Mouse (Mus musculus): ENCODE measurements around the gene Chgb. TPM values are rescaled to one million over a fixed set of nuclear protein-coding genes. Genes with fewer than 3 reads are reported as not detected.

The Chgb gene
- polyA plus RNA-seq, 1 experiment from 2014 or later: 0.34 TPM

DNA sequence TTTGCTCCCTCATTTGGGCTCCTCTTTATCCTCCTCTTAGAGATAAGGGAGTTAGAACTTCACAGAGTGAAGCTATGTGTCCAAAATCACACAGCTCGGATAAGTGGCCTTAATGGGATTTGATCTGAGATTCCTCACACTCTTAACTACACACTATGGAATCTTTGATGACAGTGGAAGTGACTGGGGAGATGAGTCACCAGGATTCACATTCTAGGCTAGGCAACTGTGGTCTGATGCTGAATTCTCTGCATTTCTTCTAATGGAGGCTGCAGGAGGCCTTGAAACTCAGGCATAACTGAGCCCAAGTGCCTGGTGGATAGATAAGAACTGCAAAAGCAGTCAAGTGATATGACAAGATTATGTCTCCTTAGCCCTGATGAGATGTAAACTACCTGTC lies 10.3 kb upstream of the Chgb start:
- no peak overlapping the region for H3K4me3 ChIP-seq
- WGBS: 23% methylated on average over 1 of the region's 1 CpGs
- DNase-seq (ENCODE audit: low spot score): no peak
- H3K4me1 ChIP-seq: no peaks in the 10 kb centered on the region
- H3K9me3 ChIP-seq: no peaks in the 10 kb centered on the region
- H3K27me3 ChIP-seq (ENCODE audit: insufficient read depth, poor library complexity, severe bottlenecking): no peaks in the 10 kb centered on the region
- H3K36me3 ChIP-seq: no peaks in the 10 kb centered on the region
- H3K27ac ChIP-seq: no peak overlapping the region

DNA sequence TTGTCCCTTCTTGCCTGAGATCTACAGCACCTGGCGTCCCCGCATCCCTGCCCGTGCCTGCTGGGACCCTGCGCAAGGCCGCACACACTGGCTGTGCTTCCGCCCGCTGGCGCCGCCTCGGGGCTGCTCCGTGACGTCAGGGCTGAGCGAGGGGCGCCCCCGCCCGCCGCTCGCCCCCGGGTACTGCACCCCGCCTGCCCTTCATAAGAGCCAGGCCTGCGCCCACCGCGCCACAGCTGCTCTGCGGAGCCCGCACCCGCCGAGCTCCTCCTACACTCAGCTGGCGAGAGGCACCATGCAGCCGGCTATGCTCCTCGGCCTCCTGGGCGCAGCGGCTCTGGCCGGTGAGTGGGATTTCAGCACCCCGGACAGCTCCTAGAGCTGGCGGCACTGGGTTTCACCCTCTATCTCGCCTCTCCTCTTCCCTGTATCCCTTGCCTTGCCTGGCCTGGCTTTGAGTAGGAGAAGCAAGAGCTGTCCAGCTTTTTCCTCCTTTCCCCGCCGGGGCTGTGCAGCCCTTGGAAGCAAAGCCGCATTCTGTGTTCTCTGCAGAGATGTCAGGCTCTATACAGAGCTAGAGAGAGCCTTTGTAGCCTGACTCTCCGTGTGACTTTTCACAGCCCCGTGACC lies 476 bp downstream of the Chgb start:
- no peaks in the 10 kb centered on the region for H3K9me3 ChIP-seq
- peak overlapping the region; percentile 62 for H3K4me3 ChIP-seq
- no peaks in the 10 kb centered on the region for H3K36me3 ChIP-seq
- peak; percentile 95 for DNase-seq (ENCODE audit: low spot score)
- 0 out of 2 replicates have a peak overlapping the region, but pooled peaks have one; percentile 0 for H3K27ac ChIP-seq
- under 1% methylated on average over 40 of the region's 41 CpGs for WGBS
- H3K4me1 ChIP-seq: peaks cover 4% of the 10 kb centered on the region
- peaks cover 11% of the 10 kb centered on the region; the same call in 1 of the 2 replicates for H3K27me3 ChIP-seq (ENCODE audit: insufficient read depth, poor library complexity, severe bottlenecking)

DNA sequence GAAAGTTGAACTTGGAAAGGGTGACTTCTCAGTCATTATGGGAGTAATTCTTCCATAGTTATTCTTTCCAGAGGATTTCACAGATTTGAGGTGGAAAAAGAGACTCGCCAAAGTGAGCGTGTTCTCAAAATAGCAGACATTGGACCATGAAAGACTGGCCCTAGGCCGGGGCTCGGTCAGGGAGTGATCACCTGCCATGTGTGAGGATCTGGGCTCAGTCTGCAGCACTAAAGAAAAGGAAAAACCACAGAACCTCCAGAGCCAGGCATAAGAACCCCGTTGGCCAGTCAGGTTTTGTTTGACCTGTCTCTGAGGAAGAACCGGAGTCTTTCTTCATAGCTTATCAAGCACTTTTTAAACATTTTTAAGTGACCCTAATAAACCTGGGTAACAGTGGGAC lies 3.0 kb downstream of the Chgb start:
- H3K27ac ChIP-seq: no peak overlapping the region
- no peaks in the 10 kb centered on the region for H3K9me3 ChIP-seq
- no peak for DNase-seq (ENCODE audit: low spot score)
- 76% methylated on average over 6 of the region's 6 CpGs for WGBS
- H3K4me3 ChIP-seq: no peak overlapping the region
- H3K4me1 ChIP-seq: peaks cover 4% of the 10 kb centered on the region
- H3K27me3 ChIP-seq (ENCODE audit: insufficient read depth, poor library complexity, severe bottlenecking): peaks cover 11% of the 10 kb centered on the region; the same call in 1 of the 2 replicates
- H3K36me3 ChIP-seq: no peaks in the 10 kb centered on the region

DNA sequence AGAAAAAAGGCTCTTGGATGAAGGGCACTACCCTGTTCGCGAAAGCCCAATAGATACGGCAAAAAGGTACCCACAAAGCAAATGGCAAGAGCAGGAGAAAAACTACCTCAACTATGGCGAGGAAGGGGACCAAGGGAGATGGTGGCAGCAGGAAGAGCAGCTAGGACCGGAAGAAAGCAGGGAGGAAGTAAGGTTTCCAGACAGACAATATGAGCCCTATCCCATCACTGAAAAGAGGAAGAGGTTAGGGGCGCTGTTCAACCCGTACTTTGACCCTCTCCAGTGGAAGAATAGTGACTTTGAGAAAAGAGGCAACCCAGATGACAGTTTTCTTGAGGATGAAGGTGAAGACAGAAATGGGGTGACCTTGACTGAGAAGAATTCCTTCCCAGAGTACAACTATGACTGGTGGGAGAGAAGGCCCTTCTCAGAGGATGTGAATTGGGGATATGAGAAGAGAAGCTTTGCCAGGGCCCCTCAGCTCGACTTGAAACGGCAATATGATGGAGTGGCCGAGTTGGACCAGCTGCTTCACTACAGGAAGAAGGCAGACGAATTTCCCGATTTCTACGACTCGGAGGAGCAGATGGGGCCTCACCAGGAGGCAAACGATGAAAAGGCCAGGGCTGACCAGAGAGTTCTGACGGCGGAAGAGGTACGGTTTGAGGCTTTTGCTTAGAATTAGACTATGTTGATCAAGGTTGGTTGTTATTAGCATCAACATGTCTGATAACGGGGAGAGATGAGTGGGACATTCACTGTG lies 12.5 kb downstream of the Chgb start:
- Histone ChIP-seq H3K27me3 (ENCODE audit: insufficient read depth, poor library complexity, severe bottlenecking) (no peaks in the 10 kb centered on the region), H3K4me1 (no peaks in the 10 kb centered on the region), H3K9me3 (no peaks in the 10 kb centered on the region), H3K36me3 (no peaks in the 10 kb centered on the region), H3K4me3 (no peak overlapping the region), H3K27ac (no peak overlapping the region)
- DNase-seq (ENCODE audit: low spot score): no peak
- 83% methylated on average over 19 of the region's 19 CpGs for WGBS

DNA sequence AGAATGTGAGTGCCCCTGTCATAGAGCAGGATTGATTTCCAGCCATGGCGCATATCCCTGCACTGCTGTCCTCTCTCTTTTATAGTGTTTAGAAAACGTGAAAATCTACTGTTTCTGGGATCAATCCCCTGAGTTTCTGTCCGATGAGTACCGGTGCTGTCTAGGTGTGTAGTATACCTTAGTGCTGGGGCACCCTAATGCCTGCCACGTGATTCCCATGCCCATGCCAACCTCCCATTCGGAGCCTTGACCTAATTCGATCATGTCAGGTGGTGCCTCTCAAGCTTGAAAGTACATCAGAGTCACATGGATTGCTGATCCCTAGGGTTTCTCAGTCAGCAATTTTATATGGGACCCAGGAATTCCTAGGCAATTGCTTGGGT lies 13.1 kb downstream of the Chgb start:
- Histone ChIP-seq H3K4me1 (no peaks in the 10 kb centered on the region), H3K27ac (no peak overlapping the region), H3K27me3 (ENCODE audit: insufficient read depth, poor library complexity, severe bottlenecking) (no peaks in the 10 kb centered on the region), H3K4me3 (no peak overlapping the region), H3K36me3 (no peaks in the 10 kb centered on the region), H3K9me3 (no peaks in the 10 kb centered on the region)
- no peak for DNase-seq (ENCODE audit: low spot score)
- 84% methylated on average over 7 of the region's 7 CpGs for whole genome bisulfite sequencing

DNA sequence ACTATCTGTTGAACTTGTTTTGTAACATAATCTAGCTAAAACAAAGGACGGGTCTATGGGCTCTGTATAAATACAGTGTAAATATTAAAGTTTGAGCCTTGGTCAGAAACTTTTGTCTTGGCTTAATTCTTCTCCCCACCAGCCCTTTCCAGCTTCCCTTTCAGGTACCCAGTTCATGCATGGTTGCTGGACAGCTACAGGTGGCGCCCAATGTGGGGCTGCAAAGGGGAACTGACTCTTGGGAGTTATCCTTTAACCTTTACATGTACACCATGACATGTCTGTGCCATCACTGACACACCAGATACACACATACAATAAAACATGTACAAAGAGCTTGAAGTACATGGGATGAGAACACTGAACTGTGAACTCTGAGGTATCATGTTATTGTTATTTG lies 21.9 kb downstream of the Chgb start:
- peaks cover 56% of the 10 kb centered on the region for H3K36me3 ChIP-seq
- 83% methylated on average over 2 of the region's 2 CpGs for WGBS
- H3K27ac ChIP-seq: no peak overlapping the region
- no peaks in the 10 kb centered on the region for H3K9me3 ChIP-seq
- no peaks in the 10 kb centered on the region for H3K4me1 ChIP-seq
- no peaks in the 10 kb centered on the region for H3K27me3 ChIP-seq (ENCODE audit: insufficient read depth, poor library complexity, severe bottlenecking)
- no peak for DNase-seq (ENCODE audit: low spot score)
- no peak overlapping the region for H3K4me3 ChIP-seq

DNA sequence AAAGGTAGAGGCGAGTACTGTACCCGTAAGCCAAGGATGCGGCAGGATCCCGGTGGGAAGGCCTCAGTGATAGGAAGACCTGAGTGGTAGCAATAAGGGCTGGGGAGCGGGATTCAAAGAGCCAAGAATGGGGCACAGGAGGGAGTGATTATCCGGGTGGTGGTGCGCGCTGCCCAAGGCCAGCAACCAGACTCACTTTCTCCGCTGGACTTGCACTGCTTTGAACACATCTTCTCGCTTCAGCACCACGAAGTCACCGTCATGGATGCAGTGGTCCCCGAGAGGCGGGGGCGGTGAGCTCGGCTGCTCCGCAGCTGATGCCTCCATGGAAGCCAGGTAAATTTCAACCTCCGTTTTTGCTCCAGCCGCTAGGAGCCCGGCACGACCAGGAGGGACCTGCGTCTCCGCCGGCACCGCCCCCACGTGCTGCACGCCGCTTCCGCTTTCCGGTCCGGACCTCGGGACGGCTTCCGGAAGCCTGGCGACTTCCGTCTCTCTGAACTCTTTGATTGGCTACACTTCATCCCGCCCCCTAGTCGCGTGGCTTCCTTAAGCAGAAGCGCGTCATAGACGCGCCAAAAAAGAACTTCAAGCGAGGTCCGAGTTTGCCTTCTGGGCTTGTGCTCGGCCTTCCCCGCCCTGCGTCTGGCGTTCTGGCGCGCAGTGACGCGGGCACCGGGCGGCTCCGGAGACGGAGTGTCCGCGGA lies 34.7 kb downstream of the Chgb start, which contains the start of the genes Trmt6 and Mcm8:
TSS of gene Trmt6 (minus strand) at position 448 of the 707 bp plus-strand sequence.
TSS of gene Mcm8 (plus strand) at position 534 of the 707 bp plus-strand sequence.
- no peaks in the 10 kb centered on the region for H3K27me3 ChIP-seq (ENCODE audit: insufficient read depth, poor library complexity, severe bottlenecking)
- H3K4me1 ChIP-seq: peaks cover 16% of the 10 kb centered on the region
- H3K4me3 ChIP-seq: peak within 1 kb of the TSS; percentile 86
- peak; percentile 97 for DNase-seq (ENCODE audit: low spot score)
- peak within 1 kb of the TSS; percentile 94 for H3K27ac ChIP-seq
- no peaks in the 10 kb centered on the region for H3K9me3 ChIP-seq
- peaks cover 29% of the 10 kb centered on the region for H3K36me3 ChIP-seq
- under 1% methylated on average over 59 of the region's 59 CpGs for WGBS

DNA sequence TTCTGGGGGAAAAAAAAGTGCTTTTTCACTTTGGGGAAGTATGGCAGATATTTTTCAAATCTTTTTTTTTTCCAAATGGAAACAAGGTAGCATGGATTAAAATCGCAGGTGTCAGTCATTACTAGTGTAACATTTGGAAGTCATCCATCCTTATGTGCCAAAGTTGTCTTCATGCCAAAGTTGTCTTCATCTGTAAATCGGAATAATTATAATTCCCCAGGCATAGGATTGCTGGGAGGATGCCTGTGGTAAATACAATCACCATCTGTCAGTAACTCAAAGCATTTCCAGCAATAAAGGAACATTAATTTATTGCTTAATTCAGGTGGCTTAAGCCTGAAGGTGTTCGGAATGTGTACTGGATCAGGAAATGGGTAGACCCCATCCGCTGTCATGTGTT lies 60.0 kb downstream of the Chgb start:
- no peak overlapping the region for H3K27ac ChIP-seq
- H3K4me3 ChIP-seq: no peak overlapping the region
- H3K4me1 ChIP-seq: no peaks in the 10 kb centered on the region
- no peaks in the 10 kb centered on the region for H3K27me3 ChIP-seq (ENCODE audit: insufficient read depth, poor library complexity, severe bottlenecking)
- 90% methylated on average over 4 of the region's 4 CpGs for WGBS
- no peaks in the 10 kb centered on the region for H3K9me3 ChIP-seq
- DNase-seq (ENCODE audit: low spot score): no peak
- peaks cover 27% of the 10 kb centered on the region for H3K36me3 ChIP-seq

Other genes with a start within 250 kb of the Chgb start
- gene Gpcpd1, start 193.5 kb upstream of the Chgb start, polyA plus RNA-seq (2016; fragmentation: Nextera tagmentation; extraction: Ambion mirVana): 28.0 and 32.6 TPM in 2 replicates
- gene Shld1, start 94.3 kb upstream of the Chgb start, polyA plus RNA-seq (2016; fragmentation: Nextera tagmentation; extraction: Ambion mirVana): 14.2 and 15.9 TPM in 2 replicates
- gene Trmt6, start 34.8 kb downstream of the Chgb start, polyA plus RNA-seq (2016; fragmentation: Nextera tagmentation; extraction: Ambion mirVana): 26.6 and 35.3 TPM in 2 replicates
- gene Mcm8, start 34.9 kb downstream of the Chgb start, polyA plus RNA-seq (2016; fragmentation: Nextera tagmentation; extraction: Ambion mirVana): 17.2 and 19.6 TPM in 2 replicates
- gene Crls1, start 65.4 kb downstream of the Chgb start, polyA plus RNA-seq (2016; fragmentation: Nextera tagmentation; extraction: Ambion mirVana): 9.5 and 16.3 TPM in 2 replicates
- 32.6 and 32.7 TPM in 2 replicates for gene Lrrn4, start 99.6 kb downstream of the Chgb start, polyA plus RNA-seq (2016; fragmentation: Nextera tagmentation; extraction: Ambion mirVana)
- 2.4 and 5.6 TPM in 2 replicates for gene Fermt1, start 164.6 kb downstream of the Chgb start, polyA plus RNA-seq (2016; fragmentation: Nextera tagmentation; extraction: Ambion mirVana)

All from heart, embryonic 10.5 days (tissue).